Mouse (Mus musculus) midbrain, embryonic 10.5 days (tissue): ENCODE measurements at regions not wholly inside any gene's neighbourhood (a gene's known extent, or its start where the extent isn't known, plus 50 kb on each side); places are given as distances from the start of the nearest gene placed in this dataset.
A peak's percentile ranks its signal among the peaks of the same experiment; 100 is the strongest.

Experiments used
- DNase-seq: peaks from one replicate; pipeline ENCODE4 v3.0.0-alpha.2; 2017; ENCODE audit warnings: low spot score
- H3K27ac ChIP-seq: fragments of 300-500 bp; sonication (generic); replicated peaks from 2 replicates; pipeline ENCODE4 v1.5.1; 2016; ENCODE audit warnings: mild to moderate bottlenecking
- H3K27me3 ChIP-seq: fragments of 300-500 bp; sonication (generic); 2 replicates; pipeline ENCODE4 v1.6.1; 2016; ENCODE audit warnings: low read depth, mild to moderate bottlenecking; ENCODE audit not compliant: poor library complexity, severe bottlenecking
- H3K36me3 ChIP-seq: fragments of 300-500 bp; sonication (generic); 2 replicates; pipeline ENCODE4 v1.6.1; 2016; ENCODE audit warnings: mild to moderate bottlenecking, moderate library complexity
- H3K4me1 ChIP-seq: fragments of 300-500 bp; sonication (generic); 2 replicates; pipeline ENCODE4 v1.6.1; 2016
- H3K4me3 ChIP-seq: fragments of 300-500 bp; sonication (generic); 2 replicates; pipeline ENCODE4 v1.5.1; 2016; ENCODE audit warnings: mild to moderate bottlenecking, moderate library complexity
- H3K9me3 ChIP-seq: fragments of 300-500 bp; sonication (generic); replicated peaks from 2 replicates; pipeline ENCODE4 v1.6.1; 2016; ENCODE audit warnings: mild to moderate bottlenecking
- WGBS: fragments of 180-500 bp; shearing (Covaris S2); methylation state at CpG from one replicate; pipeline ENCODE4 v1.1.7; 2016; 5-methylcytosine and 5-hydroxymethylcytosine counted together

GRCm38 (mm10) chr13:63979581-63979980 is 109.4 kb downstream of the Hsd17b3 start:
- Histone ChIP-seq H3K36me3 (no peaks in the 10 kb centered on the region), H3K27me3 (peaks cover 19% of the 10 kb centered on the region; the same call in 1 of the 2 replicates), H3K27ac (peak overlapping the region; percentile 83), H3K9me3 (no peaks in the 10 kb centered on the region), H3K4me3 (no peak overlapping the region), H3K4me1 (peaks cover 37% of the 10 kb centered on the region)
- WGBS = 5% methylated on average over 1 of the region's 1 CpGs
- DNase-seq = no peak

GRCm38 (mm10) chr13:63969907-63970306 is 119.1 kb downstream of the Hsd17b3 start:
- H3K9me3 ChIP-seq = no peaks in the 10 kb centered on the region; the same call in 1 of the 2 replicates
- H3K27ac ChIP-seq = no peak overlapping the region
- H3K4me3 ChIP-seq = no peak overlapping the region
- H3K36me3 ChIP-seq = no peaks in the 10 kb centered on the region
- 0 out of 2 replicates have a peak, but pooled peaks cover 4% of the 10 kb centered on the region for H3K4me1 ChIP-seq
- no peaks in the 10 kb centered on the region for H3K27me3 ChIP-seq
- WGBS = 78% methylated on average over 2 of the region's 2 CpGs
- no peak for DNase-seq

GRCm38 (mm10) chr13:63968623-63969022 is 120.4 kb downstream of the Hsd17b3 start:
- Histone ChIP-seq H3K27me3 (no peaks in the 10 kb centered on the region), H3K9me3 (no peaks in the 10 kb centered on the region), H3K4me3 (no peak overlapping the region), H3K27ac (no peak overlapping the region), H3K4me1 (no peaks in the 10 kb centered on the region), H3K36me3 (no peaks in the 10 kb centered on the region)
- DNase-seq = no peak
- 56% methylated on average over 3 of the region's 3 CpGs for WGBS

- no peak overlapping the region for H3K27ac ChIP-seq
- no peak overlapping the region for H3K4me3 ChIP-seq
- H3K27me3 ChIP-seq = peaks cover 21% of the 10 kb centered on the region
- no peaks in the 10 kb centered on the region; the same call in 1 of the 2 replicates for H3K9me3 ChIP-seq
- 89% methylated on average over 5 of the region's 5 CpGs for WGBS
- peaks cover 6% of the 10 kb centered on the region; the same call in 1 of the 2 replicates for H3K4me1 ChIP-seq
- H3K36me3 ChIP-seq = no peaks in the 10 kb centered on the region
- no peak for DNase-seq
These were observed 131.9 kb downstream of the Hsd17b3 start for GRCm38 (mm10) chr13:63957098-63957497.

- no peak for DNase-seq
- Histone ChIP-seq H3K27me3 (peaks cover 44% of the 10 kb centered on the region), H3K9me3 (no peaks in the 10 kb centered on the region; the same call in 1 of the 2 replicates), H3K4me3 (no peak overlapping the region), H3K36me3 (no peaks in the 10 kb centered on the region), H3K4me1 (peaks cover 16% of the 10 kb centered on the region), H3K27ac (no peak overlapping the region)
- 88% methylated on average over 2 of the region's 2 CpGs for WGBS
These were observed 134.7 kb downstream of the Hsd17b3 start for GRCm38 (mm10) chr13:63954305-63954704.

GRCm38 (mm10) chr13:63951922-63952734 is 136.9 kb downstream of the Hsd17b3 start:
- peaks cover 66% of the 10 kb centered on the region for H3K27me3 ChIP-seq
- WGBS = 68% methylated on average over 9 of the region's 9 CpGs
- DNase-seq = peak; percentile 32
- peaks cover 16% of the 10 kb centered on the region for H3K4me1 ChIP-seq
- H3K36me3 ChIP-seq = no peaks in the 10 kb centered on the region
- 0 out of 2 replicates have a peak overlapping the region, but pooled peaks have one; percentile 23 for H3K27ac ChIP-seq
- H3K9me3 ChIP-seq = no peaks in the 10 kb centered on the region
- no peak overlapping the region for H3K4me3 ChIP-seq

- no peak for DNase-seq
- no peak overlapping the region for H3K4me3 ChIP-seq
- H3K27ac ChIP-seq = no peak overlapping the region
- H3K36me3 ChIP-seq = no peaks in the 10 kb centered on the region
- WGBS = 69% methylated on average over 8 of the region's 8 CpGs
- H3K9me3 ChIP-seq = no peaks in the 10 kb centered on the region
- peaks cover 76% of the 10 kb centered on the region for H3K27me3 ChIP-seq
- peaks cover 16% of the 10 kb centered on the region for H3K4me1 ChIP-seq
These were observed 136.1 kb downstream of the Ercc6l2 start for GRCm38 (mm10) chr13:63951136-63951535.
